Mouse (Mus musculus): ENCODE measurements at regions not wholly inside any gene's neighbourhood (a gene's known extent, or its start where the extent isn't known, plus 50 kb on each side); places are given as distances from the start of the nearest gene placed in this dataset.

- dilution Hi-C loops (cut with MboI; ENCODE audit: extremely low pct_ligation_motif_present, extremely low pct_unique_long_range_greater_than_20kb, low sequenced_read_pairs) (no loop called here), in situ Hi-C loops (cut with MboI; ENCODE audit: low pct_ligation_motif_present, low pct_unique_long_range_greater_than_20kb, low sequenced_read_pairs) (loop anchor here (25.0 kb wide), 1 partner anchor 180 kb away; no protein-coding TSS in a partner anchor)
- Histone ChIP-seq H3K9me3 (replicated peaks; ENCODE audit: low read length) (no peaks in the 10 kb centered on the region), H3K4me2 (ENCODE audit: insufficient read depth, low read depth, poor library complexity, severe bottlenecking) (no peak overlapping the region), H3K9ac (ENCODE audit: insufficient read depth, low read depth) (no peak overlapping the region), H3K27me3 (replicated peaks) (peaks cover 25% of the 10 kb centered on the region), H3K4me1 (ENCODE audit: control insufficient read depth in 1 of 2, insufficient read depth in 2 of 2) (peaks cover 9 to 47% of the 10 kb centered on the region in 2 experiments), H3K79me2 (replicated peaks; ENCODE audit: control insufficient read depth, extremely low read depth, insufficient read depth, poor library complexity, severe bottlenecking) (no peaks in the 10 kb centered on the region), H3K4me3 (replicated peaks in 1 of 3; ENCODE audit: low read depth in 2 of 3, low read length in 2 of 3, poor library complexity in 1 of 3) (no peak overlapping the region), H3K27ac (ENCODE audit: insufficient read depth, low read depth) (no peak overlapping the region), H3K36me3 (replicated peaks in 1 of 2; ENCODE audit: control insufficient read depth in 1 of 2, insufficient read depth in 1 of 2, low read length in 1 of 2) (no peaks in the 10 kb centered on the region)
- TF ChIP-seq SMC3 (IDR thresholded peaks at IDR 0.05; ENCODE audit: low read depth, low read length), result no peak
- DNase-seq (ENCODE audit: extremely low read depth), result no peak
Measured at GRCm38 (mm10) chr6:50981702-50982309, 327.6 kb upstream of the Npvf start.

- dilution Hi-C loops (cut with MboI; ENCODE audit: extremely low pct_ligation_motif_present, extremely low pct_unique_long_range_greater_than_20kb, low sequenced_read_pairs), result no loop called here
- TF ChIP-seq USF2 (conservative IDR thresholded peaks at IDR 0.05; ENCODE audit: low read depth, low read length), result no peak
- TF ChIP-seq ETS1 (conservative IDR thresholded peaks at IDR 0.05; ENCODE audit: low read depth, low read length), result no peak
- TF ChIP-seq POLR2A (IDR thresholded peaks at IDR 0.05; ENCODE audit: low read depth, low read length), result no peak
- no peak for TF ChIP-seq SIN3A (IDR thresholded peaks at IDR 0.05; ENCODE audit: low read length)
- no peak for TF ChIP-seq BHLHE40 (IDR thresholded peaks at IDR 0.05; ENCODE audit: low read depth, low read length)
- no peak for TF ChIP-seq JUND (conservative IDR thresholded peaks at IDR 0.05; ENCODE audit: low read depth, low read length)
- TF ChIP-seq UBTF (IDR thresholded peaks at IDR 0.05; ENCODE audit: low read depth, low read length), result no peak
- TF ChIP-seq NELFE (IDR thresholded peaks at IDR 0.05; ENCODE audit: low read depth, low read length), result no peak
- no peak for TF ChIP-seq RAD21 (IDR thresholded peaks at IDR 0.05; ENCODE audit: low read depth, low read length)
- no peak for TF ChIP-seq MAX (IDR thresholded peaks at IDR 0.05; ENCODE audit: low read length)
- TF ChIP-seq CHD2 (IDR thresholded peaks at IDR 0.05; ENCODE audit: low read length), result no peak
- H3K9me3 ChIP-seq (replicated peaks; ENCODE audit: low read length), result no peaks in the 10 kb centered on the region
- H3K9ac ChIP-seq (ENCODE audit: insufficient read depth, low read depth), result no peak overlapping the region
- H3K27me3 ChIP-seq (replicated peaks), result peaks cover 24% of the 10 kb centered on the region
- H3K4me1 ChIP-seq (ENCODE audit: control insufficient read depth in 1 of 2, insufficient read depth in 2 of 2), result peaks cover 9 to 44% of the 10 kb centered on the region in 2 experiments
- H3K36me3 ChIP-seq (replicated peaks in 1 of 2; ENCODE audit: control insufficient read depth in 1 of 2, insufficient read depth in 1 of 2, low read length in 1 of 2), result no peaks in the 10 kb centered on the region
- no peaks in the 10 kb centered on the region for H3K79me2 ChIP-seq (replicated peaks; ENCODE audit: control insufficient read depth, extremely low read depth, insufficient read depth, poor library complexity, severe bottlenecking)
- no peak overlapping the region for H3K4me2 ChIP-seq (ENCODE audit: insufficient read depth, low read depth, poor library complexity, severe bottlenecking)
- no peak overlapping the region for H3K27ac ChIP-seq (ENCODE audit: insufficient read depth, low read depth)
- no peak for DNase-seq (ENCODE audit: extremely low read depth)
- in situ Hi-C loops (cut with MboI; ENCODE audit: low pct_ligation_motif_present, low pct_unique_long_range_greater_than_20kb, low sequenced_read_pairs), result loop anchor here (25.0 kb wide), 1 partner anchor 179 kb away; no protein-coding TSS in a partner anchor
- H3K4me3 ChIP-seq (replicated peaks in 1 of 3; ENCODE audit: low read depth in 2 of 3, low read length in 2 of 3, poor library complexity in 1 of 3), result no peak overlapping the region
Measured at GRCm38 (mm10) chr6:50982856-50983255, 328.6 kb upstream of the Npvf start.

GRCm38 (mm10) chr6:50983511-50984099 is 329.4 kb upstream of the Npvf start:
- no peak for DNase-seq (ENCODE audit: extremely low read depth)
- in situ Hi-C loops (cut with MboI; ENCODE audit: low pct_ligation_motif_present, low pct_unique_long_range_greater_than_20kb, low sequenced_read_pairs), result loop anchor here (25.0 kb wide), 1 partner anchor 179 kb away; no protein-coding TSS in a partner anchor
- H3K4me1 ChIP-seq (ENCODE audit: control insufficient read depth in 1 of 2, insufficient read depth in 2 of 2), result peaks cover 9 to 37% of the 10 kb centered on the region in 2 experiments
- TF ChIP-seq MXI1 (IDR thresholded peaks at IDR 0.05; ENCODE audit: low read depth, low read length) (no peak), ZNF384 (IDR thresholded peaks at IDR 0.05; ENCODE audit: low read depth, low read length) (no peak), UBTF (IDR thresholded peaks at IDR 0.05; ENCODE audit: low read depth, low read length) (no peak), EP300 (IDR thresholded peaks at IDR 0.05; ENCODE audit: low read length) (no peak), CTCF (conservative IDR thresholded peaks at IDR 0.05 in 1 of 2, IDR thresholded peaks at IDR 0.05 in 1 of 2; ENCODE audit: low read depth in 2 of 2, low read length in 2 of 2) (no peak), POLR2A (IDR thresholded peaks at IDR 0.05; ENCODE audit: low read depth, low read length) (no peak), ZMIZ1 (IDR thresholded peaks at IDR 0.05; ENCODE audit: low read depth, low read length) (no peak), BHLHE40 (IDR thresholded peaks at IDR 0.05; ENCODE audit: low read depth, low read length) (no peak), USF1 (IDR thresholded peaks at IDR 0.05; ENCODE audit: low read depth, low read length) (no peak), HCFC1 (IDR thresholded peaks at IDR 0.05; ENCODE audit: low read depth, low read length) (no peak), NELFE (IDR thresholded peaks at IDR 0.05; ENCODE audit: low read depth, low read length) (no peak), JUND (conservative IDR thresholded peaks at IDR 0.05; ENCODE audit: low read depth, low read length) (no peak), MAZ (IDR thresholded peaks at IDR 0.05; ENCODE audit: low read depth, low read length) (no peak)
- H3K4me2 ChIP-seq (ENCODE audit: insufficient read depth, low read depth, poor library complexity, severe bottlenecking), result no peak overlapping the region
- H3K79me2 ChIP-seq (replicated peaks; ENCODE audit: control insufficient read depth, extremely low read depth, insufficient read depth, poor library complexity, severe bottlenecking), result no peaks in the 10 kb centered on the region
- H3K27me3 ChIP-seq (replicated peaks), result peaks cover 22% of the 10 kb centered on the region
- H3K36me3 ChIP-seq (replicated peaks in 1 of 2; ENCODE audit: control insufficient read depth in 1 of 2, insufficient read depth in 1 of 2, low read length in 1 of 2), result no peaks in the 10 kb centered on the region
- no peak overlapping the region for H3K9ac ChIP-seq (ENCODE audit: insufficient read depth, low read depth)
- H3K4me3 ChIP-seq (replicated peaks in 1 of 3; ENCODE audit: low read depth in 2 of 3, low read length in 2 of 3, poor library complexity in 1 of 3), result no peak overlapping the region
- dilution Hi-C loops (cut with MboI; ENCODE audit: extremely low pct_ligation_motif_present, extremely low pct_unique_long_range_greater_than_20kb, low sequenced_read_pairs), result no loop called here
- H3K27ac ChIP-seq (ENCODE audit: insufficient read depth, low read depth), result no peak overlapping the region
- no peaks in the 10 kb centered on the region for H3K9me3 ChIP-seq (replicated peaks; ENCODE audit: low read length)
